Mouse (Mus musculus) embryonic facial prominence, embryonic 12.5 days (tissue): ENCODE results near the gene Ccdc9. TPM values are rescaled to one million over a fixed set of nuclear protein-coding genes. Genes with fewer than 3 reads are reported as not detected.
"Not testable (repeated sequence)": the region's sequence is repeated elsewhere in the genome, so short reads cannot be mapped to it uniquely, and the experiment has no call there.

Experiments
- ATAC-seq: fragments of 200-750 bp; cut with Nextera tagmentation; 2 replicates; pipeline ENCODE4 v1.8.0; 2017; ENCODE audit not compliant: insufficient number of reproducible peaks, insufficient read depth, low FRiP score, low TSS enrichment
- H3K27ac ChIP-seq: fragments of 300-500 bp; sonication (generic); 2 replicates; pipeline ENCODE4 v1.5.1; 2016; ENCODE audit warnings: mild to moderate bottlenecking
- H3K27me3 ChIP-seq: fragments of 300-500 bp; sonication (generic); 2 replicates; pipeline ENCODE4 v1.6.1; 2016; ENCODE audit warnings: mild to moderate bottlenecking, moderate library complexity
- H3K36me3 ChIP-seq: fragments of 300-500 bp; sonication (generic); 2 replicates; pipeline ENCODE4 v1.6.1; 2016; ENCODE audit warnings: mild to moderate bottlenecking
- H3K4me1 ChIP-seq: fragments of 300-500 bp; sonication (generic); 2 replicates; pipeline ENCODE4 v1.6.1; 2016
- H3K4me2 ChIP-seq: fragments of 300-500 bp; sonication (generic); replicated peaks from 2 replicates; pipeline ENCODE4 v1.6.1; 2016; ENCODE audit warnings: mild to moderate bottlenecking, moderate library complexity
- H3K4me3 ChIP-seq: fragments of 300-500 bp; sonication (generic); 2 replicates; pipeline ENCODE4 v1.5.1; 2016; ENCODE audit warnings: mild to moderate bottlenecking
- H3K9ac ChIP-seq: fragments of 300-500 bp; sonication (generic); 2 replicates; pipeline ENCODE4 v1.6.1; 2016; ENCODE audit warnings: mild to moderate bottlenecking, moderate library complexity
- H3K9me3 ChIP-seq: fragments of 300-500 bp; sonication (generic); 2 replicates; pipeline ENCODE4 v1.6.1; 2016; ENCODE audit warnings: mild to moderate bottlenecking, moderate library complexity
- WGBS: fragments of 180-500 bp; shearing (Covaris S2); methylation state at CpG from one replicate; pipeline ENCODE4 v1.1.7; 2016; 5-methylcytosine and 5-hydroxymethylcytosine counted together
- polyA plus RNA-seq: library from polyadenylated mRNA; unstranded; fragments of >200 nt; fragmentation: Nextera tagmentation; extraction: Ambion mirVana; gene quantifications from 2 replicates; pipeline ENCODE4 v1.2.1, GENCODE M21; 2016

Ccdc9 gene
- polyA plus RNA-seq, 1 experiment from 2014 or later: 49.2 TPM

DNA sequence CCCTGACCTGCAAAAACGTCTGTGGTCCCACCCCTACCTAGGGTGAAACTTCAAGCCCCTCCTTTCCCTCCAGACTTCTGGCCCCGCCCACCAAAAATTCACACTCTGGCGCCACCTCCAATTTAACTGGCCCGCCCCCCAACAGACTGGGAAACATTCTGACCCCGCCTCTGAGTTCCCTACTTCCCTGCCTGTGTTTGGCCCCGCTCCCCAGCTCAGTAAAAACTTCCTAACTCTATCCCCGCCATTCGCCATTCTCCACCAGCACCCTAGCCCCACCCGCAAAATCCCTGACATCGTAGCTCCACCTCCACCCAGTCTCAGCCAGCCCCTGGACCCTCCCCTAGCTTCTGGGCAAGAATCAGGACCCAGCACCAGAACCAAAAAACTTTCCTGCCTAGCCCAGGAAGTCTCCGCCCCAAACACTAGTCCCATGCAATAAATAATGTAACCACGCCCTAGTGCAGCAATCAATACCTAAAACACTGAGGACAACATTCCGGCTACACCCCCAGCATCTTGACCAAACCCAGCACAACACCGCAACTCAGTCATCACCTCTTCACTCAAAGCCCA lies 1.1 kb downstream of the Ccdc9 start:
- H3K27ac ChIP-seq: peak overlapping the region; percentile 69
- H3K9ac ChIP-seq: peak overlapping the region; percentile 27; the same call in 1 of the 2 replicates
- H3K4me3 ChIP-seq: peak overlapping the region; percentile 54
- 4% methylated on average over 14 of the region's 14 CpGs for WGBS
- ATAC-seq: peak; percentile 50
- H3K4me2 ChIP-seq: peak overlapping the region; percentile 52
- peaks cover 33% of the 10 kb centered on the region for H3K36me3 ChIP-seq
- H3K9me3 ChIP-seq: no peaks in the 10 kb centered on the region
- H3K27me3 ChIP-seq: no peaks in the 10 kb centered on the region
- peaks cover 7% of the 10 kb centered on the region; the same call in 1 of the 2 replicates for H3K4me1 ChIP-seq

DNA sequence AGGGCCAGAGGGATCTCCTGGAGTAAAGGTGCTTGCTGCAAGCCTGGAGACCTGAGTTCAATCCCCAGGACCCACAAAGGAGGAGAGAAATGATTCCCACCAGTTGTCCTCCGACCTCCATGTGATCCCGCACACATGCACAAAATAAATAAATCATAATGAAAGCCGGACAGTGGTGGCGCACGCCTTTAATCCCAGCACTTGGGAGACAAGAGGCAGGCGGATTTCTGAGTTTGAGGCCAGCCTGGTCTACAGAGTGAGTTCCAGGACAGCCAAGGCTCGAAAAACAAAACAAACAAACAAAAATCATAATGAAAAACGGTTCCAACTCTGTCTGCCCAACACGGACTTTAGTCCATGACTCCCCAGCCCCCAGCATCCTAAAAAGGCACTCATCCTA lies 1.7 kb downstream of the Ccdc9 start:
- no peaks in the 10 kb centered on the region for H3K9me3 ChIP-seq
- H3K4me1 ChIP-seq: peaks cover 7% of the 10 kb centered on the region; the same call in 1 of the 2 replicates
- H3K27me3 ChIP-seq: no peaks in the 10 kb centered on the region
- H3K27ac ChIP-seq: peak overlapping the region; percentile 69
- H3K9ac ChIP-seq: peak overlapping the region; percentile 27; the same call in 1 of the 2 replicates
- peaks cover 37% of the 10 kb centered on the region for H3K36me3 ChIP-seq
- WGBS: 65% methylated on average over 9 of the region's 9 CpGs
- peak overlapping the region; percentile 52 for H3K4me2 ChIP-seq
- ATAC-seq: no peak
- peak overlapping the region; percentile 54 for H3K4me3 ChIP-seq

DNA sequence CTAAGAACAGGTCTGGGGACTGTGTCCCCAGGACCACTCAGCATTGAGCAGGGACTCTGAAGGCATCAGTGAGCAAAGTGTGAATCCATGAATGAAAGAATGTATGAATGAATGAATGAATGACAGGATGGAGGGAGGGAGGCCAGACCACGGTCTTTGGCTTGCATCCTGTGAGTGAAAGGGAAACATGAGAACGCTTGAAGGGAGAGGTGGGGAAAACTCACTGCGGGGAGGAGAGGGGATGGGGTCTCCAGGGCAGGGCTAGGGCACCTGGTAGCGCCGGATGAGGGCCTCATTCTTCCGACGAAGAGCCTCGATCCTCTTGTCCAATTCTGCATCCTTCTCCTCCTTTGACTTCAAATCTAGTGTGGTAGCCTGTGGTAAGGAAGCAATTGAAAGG lies 2.6 kb downstream of the Ccdc9 start:
- 85% methylated on average over 8 of the region's 8 CpGs for WGBS
- Histone ChIP-seq H3K4me1 (peaks cover 7% of the 10 kb centered on the region; the same call in 1 of the 2 replicates), H3K4me3 (no peak overlapping the region), H3K9me3 (no peaks in the 10 kb centered on the region), H3K27me3 (no peaks in the 10 kb centered on the region), H3K36me3 (peaks cover 44% of the 10 kb centered on the region), H3K27ac (no peak overlapping the region), H3K4me2 (no peak overlapping the region), H3K9ac (no peak overlapping the region)
- ATAC-seq: no peak

DNA sequence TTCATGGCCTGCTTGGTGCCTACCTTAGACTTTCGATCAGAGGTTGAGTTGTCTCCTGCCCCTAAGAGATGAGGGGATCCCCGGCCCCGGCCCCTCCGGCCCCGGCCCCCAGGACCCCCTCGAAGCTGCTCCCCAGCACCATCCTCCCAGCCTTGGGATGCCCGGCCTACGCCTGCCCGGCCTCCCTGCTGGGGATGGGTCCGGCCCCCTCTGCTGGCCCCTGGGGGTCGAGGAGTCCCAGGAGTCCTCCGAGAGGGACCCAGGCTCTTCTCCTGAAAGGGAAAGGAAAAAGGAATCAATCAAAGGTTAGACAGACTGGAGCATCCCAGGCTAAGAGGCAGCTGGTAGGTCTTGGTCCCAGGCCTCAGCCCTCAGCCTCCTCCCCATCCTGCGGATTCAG lies 4.3 kb downstream of the Ccdc9 start:
- H3K9me3 ChIP-seq: no peaks in the 10 kb centered on the region
- no peak for ATAC-seq
- H3K36me3 ChIP-seq: peaks cover 59% of the 10 kb centered on the region
- H3K4me3 ChIP-seq: no peak overlapping the region
- H3K4me1 ChIP-seq: peaks cover 7% of the 10 kb centered on the region; the same call in 1 of the 2 replicates
- no peak overlapping the region for H3K9ac ChIP-seq
- H3K4me2 ChIP-seq: no peak overlapping the region
- H3K27ac ChIP-seq: no peak overlapping the region
- H3K27me3 ChIP-seq: no peaks in the 10 kb centered on the region
- WGBS: 92% methylated on average over 13 of the region's 13 CpGs

DNA sequence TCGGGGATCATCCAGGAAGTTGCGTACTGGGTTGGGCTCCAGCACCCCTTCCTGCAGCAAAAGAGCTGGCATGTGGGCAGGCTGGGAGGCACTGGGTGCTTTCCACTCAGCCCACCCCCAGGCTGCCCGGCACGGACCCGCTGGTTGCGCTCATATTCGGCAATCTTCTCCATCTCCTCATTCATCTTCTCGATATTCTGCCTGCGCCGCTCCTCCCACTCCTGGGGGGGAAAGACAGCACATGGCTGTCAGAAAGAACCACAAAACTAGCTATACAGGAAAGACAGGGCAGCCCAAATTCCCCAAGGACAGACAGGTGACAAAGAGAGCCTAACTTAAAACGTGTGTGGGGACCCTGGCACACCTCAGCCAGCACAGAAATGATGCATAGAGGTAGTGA lies 5.9 kb downstream of the Ccdc9 start:
- Histone ChIP-seq H3K27ac (no peak overlapping the region), H3K4me1 (peaks cover 7% of the 10 kb centered on the region; the same call in 1 of the 2 replicates), H3K4me2 (no peak overlapping the region), H3K9ac (no peak overlapping the region), H3K27me3 (no peaks in the 10 kb centered on the region), H3K4me3 (no peak overlapping the region), H3K9me3 (no peaks in the 10 kb centered on the region), H3K36me3 (peaks cover 75% of the 10 kb centered on the region)
- no peak for ATAC-seq
- WGBS: 88% methylated on average over 11 of the region's 11 CpGs

DNA sequence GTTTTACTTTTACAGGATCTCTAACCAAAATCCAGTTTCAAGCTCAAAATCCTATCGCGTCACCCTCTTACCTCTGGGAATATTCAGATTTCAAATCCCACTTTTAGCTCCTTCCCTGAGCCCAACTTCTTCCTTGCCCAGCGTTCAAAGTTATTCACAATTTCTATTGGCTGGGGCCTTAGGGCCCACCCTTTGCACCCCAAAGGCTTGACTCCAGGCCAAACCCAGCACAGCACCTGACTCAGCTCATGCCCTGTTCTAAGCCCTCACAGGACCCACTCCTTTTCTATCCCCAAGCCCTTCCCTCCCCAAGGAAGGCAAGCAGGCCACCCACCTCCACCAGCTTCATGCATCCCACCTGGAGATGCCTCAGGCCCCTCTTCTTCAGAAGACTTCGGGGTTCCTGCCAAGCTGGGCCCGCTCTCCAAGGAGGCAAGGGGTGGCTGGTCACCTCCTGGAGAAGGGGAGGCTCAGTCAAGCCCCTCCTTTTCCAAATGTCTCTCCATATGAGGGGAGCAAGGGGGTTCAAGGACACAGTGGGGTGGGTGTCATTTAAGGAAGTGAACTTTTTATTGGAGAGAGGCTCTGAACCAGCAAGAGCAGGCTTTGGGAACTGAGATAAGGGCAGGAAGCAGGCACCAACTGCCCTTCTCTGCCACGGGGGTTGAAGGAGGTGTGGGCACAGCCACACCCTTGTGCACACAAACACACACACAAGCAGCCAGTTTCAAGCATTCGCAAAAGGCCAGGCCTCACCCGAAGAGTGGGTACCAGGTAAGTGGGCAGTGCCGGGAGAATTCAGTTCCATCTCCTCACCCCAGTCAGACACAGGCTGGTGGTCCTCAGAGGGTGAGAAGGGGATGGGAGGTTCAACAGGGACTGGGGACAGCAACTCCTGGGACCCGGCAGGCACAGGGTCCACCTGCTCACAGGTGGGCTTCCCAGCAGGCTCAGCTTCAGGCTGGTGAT lies 11.4 kb downstream of the Ccdc9 start:
- H3K4me3 ChIP-seq: no peak overlapping the region
- H3K9ac ChIP-seq: no peak overlapping the region
- H3K9me3 ChIP-seq: no peaks in the 10 kb centered on the region
- H3K4me1 ChIP-seq: peaks cover 25% of the 10 kb centered on the region
- no peaks in the 10 kb centered on the region for H3K27me3 ChIP-seq
- H3K36me3 ChIP-seq: peaks cover 46% of the 10 kb centered on the region
- WGBS: 81% methylated on average over 10 of the region's 10 CpGs
- H3K27ac ChIP-seq: no peak overlapping the region
- ATAC-seq: no peak
- H3K4me2 ChIP-seq: no peak overlapping the region

DNA sequence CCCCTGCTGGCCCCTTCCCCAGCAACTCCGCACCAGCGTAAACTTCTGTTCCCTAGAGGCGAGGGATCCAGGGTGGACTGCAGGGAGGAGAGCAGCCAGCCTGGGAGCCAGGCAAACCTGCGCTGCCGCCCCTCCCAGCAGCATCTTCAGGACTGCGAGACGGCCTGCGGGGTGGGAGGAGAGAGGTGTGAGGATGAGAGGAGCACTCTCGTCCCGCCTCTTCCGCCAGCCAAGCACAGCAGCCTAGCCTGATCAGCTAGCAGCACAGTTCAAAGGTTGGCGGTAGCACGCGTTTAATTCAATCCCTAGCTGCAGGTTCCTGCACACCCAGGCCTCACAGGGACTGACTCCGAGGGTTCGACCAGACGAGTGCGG lies 12.8 kb downstream of the Ccdc9 start:
- H3K27me3 ChIP-seq: 0 out of 2 replicates have a peak, but pooled peaks cover 2% of the 10 kb centered on the region
- H3K36me3 ChIP-seq: peaks cover 36% of the 10 kb centered on the region
- H3K27ac ChIP-seq: peak overlapping the region; percentile 95
- peak overlapping the region; percentile 73 for H3K4me2 ChIP-seq
- ATAC-seq: peak; percentile 81
- H3K4me3 ChIP-seq: peak overlapping the region; percentile 66
- peaks cover 25% of the 10 kb centered on the region for H3K4me1 ChIP-seq
- no peaks in the 10 kb centered on the region for H3K9me3 ChIP-seq
- H3K9ac ChIP-seq: peak overlapping the region; percentile 54
- WGBS: 0% methylated on average over 18 of the region's 18 CpGs

DNA sequence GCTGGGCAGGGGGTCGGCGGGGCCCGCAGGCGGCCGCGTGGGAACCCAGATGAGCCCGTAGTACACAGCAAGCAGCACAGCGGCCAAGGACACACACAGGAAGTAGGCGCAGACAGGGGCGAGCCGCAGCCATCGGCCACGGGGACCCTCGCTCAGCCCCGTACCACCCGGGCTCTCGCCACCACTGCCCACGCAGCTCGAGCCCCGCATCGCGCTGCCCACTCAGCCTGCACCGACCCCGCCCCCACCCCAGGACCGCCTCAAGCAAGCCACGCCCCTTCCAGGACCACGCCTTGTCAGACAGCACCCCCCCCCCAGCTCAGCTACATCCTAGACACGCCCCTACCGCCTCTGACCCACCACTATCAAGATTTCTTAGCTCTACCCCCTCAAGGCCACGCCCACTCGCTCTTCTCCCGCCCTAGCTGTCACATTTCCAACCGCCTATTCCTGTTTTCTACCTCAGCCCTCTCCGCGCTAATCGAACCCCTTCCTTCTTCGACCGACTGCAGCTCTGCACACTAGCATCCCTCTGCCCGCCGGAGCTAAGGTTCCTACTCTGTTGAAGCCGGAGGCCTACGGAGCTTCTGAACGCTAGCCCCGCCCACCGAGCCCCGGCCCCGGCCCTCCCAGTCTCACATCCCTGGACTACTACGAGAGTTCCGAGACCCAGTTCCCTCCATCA lies 13.4 kb downstream of the Ccdc9 start, which contains the start of gene Inafm1:
Gene Inafm1 (minus strand): TSS at position 537 of the 685 bp plus-strand sequence.
- H3K4me3 ChIP-seq: peak within 1 kb of the TSS; percentile 66
- peaks cover 25% of the 10 kb centered on the region for H3K4me1 ChIP-seq
- peak; percentile 68 for ATAC-seq
- H3K9me3 ChIP-seq: no peaks in the 10 kb centered on the region
- 0 out of 2 replicates have a peak, but pooled peaks cover 2% of the 10 kb centered on the region for H3K27me3 ChIP-seq
- H3K9ac ChIP-seq: peak within 1 kb of the TSS; percentile 75
- peak within 1 kb of the TSS; percentile 95 for H3K27ac ChIP-seq
- H3K4me2 ChIP-seq: peak within 1 kb of the TSS; percentile 73
- whole genome bisulfite sequencing: 2% methylated on average over 42 of the region's 49 CpGs
- peaks cover 30% of the 10 kb centered on the region for H3K36me3 ChIP-seq

DNA sequence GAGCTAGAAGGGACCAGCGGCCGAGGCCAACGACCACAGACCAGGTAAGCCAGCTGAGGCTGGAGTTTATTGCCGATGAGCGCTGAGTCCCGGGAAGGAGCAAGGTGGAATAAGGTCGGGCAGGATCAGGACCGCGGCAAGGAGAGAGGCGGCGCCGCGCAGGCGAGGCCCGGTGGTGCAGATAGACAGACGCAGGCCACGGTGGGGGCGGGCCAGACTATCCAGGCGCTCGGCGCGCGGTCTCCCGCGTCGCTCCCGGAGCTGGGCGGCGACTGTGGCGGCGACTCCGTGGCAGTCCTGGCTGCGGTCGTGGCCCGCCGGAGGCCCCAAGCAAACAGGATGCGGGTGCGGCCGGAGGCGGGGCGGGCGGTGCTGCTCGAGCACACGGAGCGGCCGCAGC lies 13.9 kb downstream of the Ccdc9 start:
- H3K36me3 ChIP-seq: peaks cover 26% of the 10 kb centered on the region
- no peaks in the 10 kb centered on the region for H3K9me3 ChIP-seq
- 0 out of 2 replicates have a peak, but pooled peaks cover 2% of the 10 kb centered on the region for H3K27me3 ChIP-seq
- H3K4me3 ChIP-seq: peak overlapping the region; percentile 66
- H3K9ac ChIP-seq: peak overlapping the region; percentile 75
- H3K27ac ChIP-seq: peak overlapping the region; percentile 95
- WGBS: under 1% methylated on average over 43 of the region's 46 CpGs
- peak overlapping the region; percentile 73 for H3K4me2 ChIP-seq
- ATAC-seq: peak; percentile 79
- peaks cover 25% of the 10 kb centered on the region for H3K4me1 ChIP-seq

DNA sequence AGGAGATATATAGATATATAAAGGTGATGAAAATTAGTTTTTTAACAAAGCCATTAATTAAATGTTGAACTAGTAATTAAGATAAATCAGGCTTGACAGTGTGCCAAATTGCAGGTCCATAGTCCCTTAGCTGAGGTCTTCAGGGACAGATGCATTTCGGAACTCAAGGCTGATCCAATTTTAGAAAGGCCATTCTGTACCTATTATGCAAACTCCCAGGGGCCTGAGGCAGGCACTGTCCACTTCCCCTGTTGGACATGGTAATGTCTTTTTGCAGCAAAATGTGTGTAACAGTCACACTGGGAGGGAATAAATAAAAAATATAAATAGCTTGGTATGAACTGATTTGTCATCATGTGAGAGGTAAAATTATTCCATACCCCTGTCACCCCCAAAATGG lies 15.5 kb downstream of the Ccdc9 start:
- H3K4me2 ChIP-seq: no peak overlapping the region
- WGBS: 62% methylated on average over 1 of the region's 1 CpGs
- H3K36me3 ChIP-seq: peaks cover 10% of the 10 kb centered on the region
- H3K9me3 ChIP-seq: no peaks in the 10 kb centered on the region
- H3K9ac ChIP-seq: no peak overlapping the region
- H3K27me3 ChIP-seq: 0 out of 2 replicates have a peak, but pooled peaks cover 2% of the 10 kb centered on the region
- no peak overlapping the region for H3K4me3 ChIP-seq
- H3K4me1 ChIP-seq: peaks cover 25% of the 10 kb centered on the region
- H3K27ac ChIP-seq: no peak overlapping the region
- ATAC-seq: no peak

DNA sequence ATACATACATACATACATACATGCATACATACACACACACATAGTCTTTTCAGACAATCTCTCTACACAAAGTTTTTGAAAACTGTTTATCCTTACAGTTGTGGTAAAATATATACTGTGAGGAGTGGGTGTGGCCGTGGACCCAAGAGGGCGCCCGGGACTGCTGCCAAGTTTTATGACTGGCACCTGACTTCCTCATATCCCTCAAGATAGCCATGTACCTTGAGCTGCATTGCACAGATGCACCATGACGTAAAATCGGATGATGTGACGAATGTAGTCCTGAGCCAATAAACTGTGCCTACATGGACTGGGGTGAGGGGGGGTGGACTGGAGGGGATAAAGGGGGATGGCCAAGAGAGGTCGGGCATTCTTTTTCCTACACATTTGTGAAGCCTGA lies 20.0 kb downstream of the Ccdc9 start:
- H3K27ac ChIP-seq: not testable (repeated sequence)

More for the DNA sequence above, 20.0 kb downstream of the Ccdc9 start:
- WGBS: 84% methylated on average over 7 of the region's 7 CpGs
- not testable (repeated sequence) for H3K4me2 ChIP-seq, H3K9ac ChIP-seq, H3K36me3 ChIP-seq, ATAC-seq, H3K4me1 ChIP-seq, H3K4me3 ChIP-seq, H3K9me3 ChIP-seq, H3K27me3 ChIP-seq
